Mouse (Mus musculus): Measurements from ENCODE around the gene Ktn1. TPM values are rescaled to one million over a fixed set of nuclear protein-coding genes. Genes with fewer than 3 reads are reported as not detected.
A peak's percentile ranks its signal among the peaks of the same experiment; 100 is the strongest.

Ktn1 gene
- 100 to 1,000 TPM; 205 to 218 TPM for total RNA-seq (2021)

DNA sequence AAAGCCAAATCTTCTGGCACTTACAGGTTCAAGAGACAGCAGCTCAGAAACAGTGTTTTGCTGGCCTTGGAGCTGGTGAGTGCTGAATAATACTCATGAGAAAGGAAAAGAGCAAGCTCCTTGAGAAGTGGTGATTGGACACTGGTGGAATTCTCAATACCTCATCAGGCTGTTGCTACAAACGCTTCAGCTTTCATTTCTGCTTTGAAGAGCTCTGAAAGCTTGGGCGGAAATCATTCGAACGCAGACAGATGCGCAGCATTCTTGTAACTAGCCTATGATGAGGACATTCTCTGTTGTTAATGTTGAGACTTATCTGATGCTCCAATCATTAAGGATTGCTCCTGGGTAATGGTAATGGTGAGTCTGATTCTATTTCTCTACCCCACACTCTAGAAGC lies at the start of gene Ktn1:
Gene Ktn1 (plus strand): TSS at position 231 of the 400 bp plus-strand sequence.
- DNase-seq = no peak
- intact Hi-C loops (cut with DNase I) = loop anchor here (5.0 kb wide), 1 partner anchor 81 kb away; no protein-coding TSS in a partner anchor

DNA sequence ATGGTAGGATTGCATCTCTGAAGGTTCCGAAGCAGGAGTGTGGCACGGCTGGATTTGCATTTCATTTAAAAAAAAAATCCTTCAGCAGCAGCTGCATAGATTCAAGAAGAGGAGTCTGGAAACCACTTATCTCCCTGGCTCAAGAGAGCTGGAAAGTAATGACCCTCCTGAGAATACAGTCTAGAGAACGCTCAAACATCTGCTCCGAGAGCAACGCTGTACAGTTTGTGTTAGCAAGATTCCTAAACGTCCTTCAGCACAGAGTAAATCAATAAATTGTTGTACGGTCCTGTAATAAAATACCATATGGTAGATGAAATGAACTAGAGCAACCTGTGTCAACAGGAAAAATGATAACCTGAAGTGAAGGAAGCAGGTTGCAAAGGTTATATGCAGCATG lies 35.0 kb upstream of the Ktn1 start:
- DNase-seq = no peak

DNA sequence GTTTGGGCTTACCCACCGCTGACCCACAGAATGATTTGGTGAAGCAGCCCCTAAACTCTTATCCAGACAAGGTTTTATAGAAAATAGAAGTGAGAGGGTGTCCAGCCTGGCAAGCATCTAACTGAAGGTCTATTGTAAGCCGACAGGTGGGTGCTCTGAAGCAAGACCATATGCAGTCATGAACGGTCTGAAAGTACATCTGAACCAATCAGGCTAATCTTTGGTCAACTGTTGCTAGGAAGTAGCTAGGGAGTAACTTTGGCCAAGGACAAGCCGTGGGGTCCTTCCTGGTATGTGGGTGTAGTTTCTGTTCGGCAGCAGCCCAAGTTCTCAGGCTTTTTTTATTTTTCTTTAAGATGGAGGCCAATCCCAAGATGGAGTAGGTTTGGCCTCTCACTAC lies 29.4 kb upstream of the Ktn1 start:
- DNase-seq = no peak
- intact Hi-C loops (cut with DNase I) = no loop called here

More for the DNA sequence above, 35.0 kb upstream of the Ktn1 start:
- intact Hi-C loops (cut with DNase I) = no loop called here

DNA sequence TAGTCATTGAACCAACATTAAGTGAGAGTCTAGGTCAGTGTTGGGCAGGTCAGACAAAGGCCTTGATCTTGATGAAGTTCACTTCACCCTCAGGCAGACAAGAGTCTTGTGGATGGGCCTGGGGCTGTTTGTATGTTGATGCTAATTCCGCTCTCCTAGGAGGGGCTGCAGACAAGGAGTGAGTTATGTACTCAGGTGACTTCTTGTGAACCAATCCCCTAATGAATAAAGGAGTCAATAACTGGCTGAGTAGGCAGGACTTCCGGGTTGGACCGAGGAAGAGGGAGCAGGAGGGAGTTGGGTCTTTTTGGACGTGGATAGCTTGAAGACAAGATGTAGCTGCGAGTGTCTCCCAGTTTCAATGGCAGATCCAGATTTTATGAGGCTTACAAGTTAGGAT lies 26.3 kb upstream of the Ktn1 start:
- DNase-seq = no peak
- intact Hi-C loops (cut with DNase I) = no loop called here

DNA sequence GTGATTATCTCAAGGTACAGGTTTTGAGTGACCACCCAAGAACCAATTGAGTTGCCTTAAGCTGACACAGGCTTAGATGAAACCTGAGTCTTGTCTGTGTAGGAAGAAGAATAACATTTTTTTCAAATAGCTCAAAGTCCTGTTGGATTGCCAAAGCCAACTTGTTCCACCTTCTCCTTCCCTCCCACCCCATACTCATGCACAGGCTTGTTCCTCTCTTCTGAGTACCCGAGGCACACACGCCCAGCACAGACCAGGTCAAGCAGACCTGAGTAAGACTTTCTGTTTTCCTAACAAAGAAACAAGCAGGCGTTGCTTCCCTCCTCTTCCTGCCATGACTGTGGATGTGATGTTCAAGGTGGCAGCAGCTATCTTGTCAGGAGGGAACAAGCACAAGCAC lies 23.4 kb upstream of the Ktn1 start:
- intact Hi-C loops (cut with DNase I) = no loop called here
- DNase-seq = no peak

DNA sequence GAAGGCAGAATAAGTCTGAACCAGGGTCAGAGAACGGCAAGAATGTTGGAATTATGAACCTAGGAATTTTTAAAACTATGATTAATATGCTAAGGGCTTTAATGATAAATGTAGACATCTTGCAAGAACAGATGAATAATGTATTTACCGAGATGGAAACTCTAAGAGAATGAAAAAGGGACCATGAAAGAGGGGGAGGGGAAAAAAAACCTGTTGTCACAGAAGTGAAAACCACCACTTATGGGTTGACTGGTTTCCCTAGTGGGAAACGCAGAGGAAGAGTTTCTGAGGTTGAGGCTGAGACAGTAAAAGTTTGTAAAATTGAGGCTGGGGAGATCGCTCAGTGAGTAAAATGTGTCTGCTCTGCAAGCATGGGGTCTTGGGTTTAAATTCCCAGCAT lies 22.1 kb upstream of the Ktn1 start:
- DNase-seq = no peak
- intact Hi-C loops (cut with DNase I) = no loop called here

DNA sequence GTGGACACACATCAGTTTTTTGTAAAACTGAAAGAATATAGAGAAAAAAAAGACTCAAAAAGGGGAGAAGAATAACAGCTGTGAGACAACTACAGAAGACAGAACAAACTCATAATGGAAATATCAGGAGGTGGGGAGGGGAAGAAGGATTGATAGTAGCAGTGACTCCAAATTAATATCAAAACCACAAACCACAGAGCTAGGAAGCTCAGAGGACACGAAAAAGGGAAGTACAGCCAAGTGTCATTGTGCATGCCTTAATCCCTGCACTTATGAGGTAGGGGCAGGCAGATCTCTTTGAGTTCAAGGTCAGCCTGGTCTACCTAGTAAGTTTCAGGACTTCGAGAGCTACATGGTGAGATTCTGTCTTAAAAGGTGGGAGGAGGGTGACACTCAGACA lies 21.4 kb upstream of the Ktn1 start:
- no peak for DNase-seq
- intact Hi-C loops (cut with DNase I) = no loop called here

DNA sequence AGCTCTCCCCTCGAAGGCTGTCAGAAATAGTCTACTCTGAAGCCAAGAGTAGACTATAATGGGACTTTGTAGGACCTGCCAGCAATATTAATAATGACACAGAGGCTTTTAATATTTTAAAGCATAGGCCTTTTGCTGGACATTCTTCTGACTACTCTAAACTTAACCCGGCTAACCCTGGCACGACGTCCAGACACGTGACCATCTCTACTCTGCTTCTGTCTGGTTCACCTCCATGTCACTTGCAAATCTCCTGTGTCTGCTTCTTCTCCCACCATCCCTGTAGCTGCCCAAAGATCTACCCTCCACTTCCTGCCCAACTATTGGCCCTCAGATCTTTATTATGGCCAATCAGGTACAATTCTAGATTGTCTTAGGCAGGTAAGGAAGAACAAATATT lies 20.9 kb upstream of the Ktn1 start:
- DNase-seq = no peak
- intact Hi-C loops (cut with DNase I) = no loop called here

DNA sequence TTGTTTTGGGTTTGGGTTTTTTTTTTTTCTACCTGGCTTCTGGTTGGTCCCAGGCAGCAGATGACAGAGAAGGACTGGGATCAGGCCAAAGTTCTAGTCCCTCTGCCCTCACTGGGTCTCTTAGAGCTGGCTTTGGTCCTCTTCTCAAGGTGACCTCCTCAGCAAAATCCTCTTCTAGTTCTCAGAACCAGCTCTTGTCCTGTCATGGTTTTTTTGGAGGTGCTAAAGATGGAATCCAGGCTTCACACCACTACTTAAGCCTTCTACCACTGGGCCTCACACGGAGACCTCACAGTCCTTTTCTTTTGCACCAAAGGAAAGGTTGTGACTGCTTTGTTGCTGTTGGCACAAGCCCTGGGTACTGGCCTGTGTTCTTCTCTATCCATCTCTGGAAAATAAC lies 15.8 kb upstream of the Ktn1 start:
- no peak for DNase-seq
- intact Hi-C loops (cut with DNase I) = no loop called here

DNA sequence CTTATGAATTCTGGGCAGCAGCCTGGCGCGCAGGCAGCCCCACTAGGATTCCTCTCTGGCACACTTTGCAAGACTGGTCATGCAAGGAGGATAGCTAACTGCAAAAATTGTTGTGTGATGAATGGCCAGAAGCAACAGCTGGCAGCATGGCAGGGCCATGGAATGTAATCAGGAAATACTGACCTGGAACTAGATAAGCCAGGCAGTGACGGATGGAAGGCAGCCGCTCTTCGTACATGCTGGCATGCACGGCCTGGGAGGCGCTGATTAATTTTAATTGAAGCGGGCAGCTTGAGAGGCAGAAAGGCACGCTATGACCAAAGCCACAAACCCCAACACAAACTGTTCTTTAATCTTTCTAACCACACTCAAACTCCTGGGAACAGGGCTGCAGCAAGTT lies 13.8 kb upstream of the Ktn1 start:
- peak; percentile 30 to 44 for DNase-seq
- intact Hi-C loops (cut with DNase I) = no loop called here

DNA sequence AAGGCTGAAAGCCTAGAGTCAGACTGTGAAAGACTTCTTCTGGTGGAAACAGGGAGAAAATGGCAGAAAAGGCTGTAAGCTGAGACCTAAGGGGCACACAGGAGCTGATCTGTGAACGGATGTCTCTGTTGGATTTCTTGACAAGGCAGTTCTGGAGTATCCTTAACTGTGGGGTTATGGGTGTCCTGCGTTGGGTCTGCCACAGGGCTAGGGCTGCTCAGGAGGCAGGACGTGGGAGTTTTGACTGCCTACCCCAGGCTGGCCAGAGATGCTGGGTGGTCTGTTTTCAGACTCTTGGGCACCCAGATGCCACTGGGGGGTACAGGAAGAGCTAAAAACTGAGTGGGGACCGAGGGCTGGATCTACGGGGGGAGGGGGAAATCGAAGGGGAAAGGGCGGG lies 13.4 kb upstream of the Ktn1 start:
- intact Hi-C loops (cut with DNase I) = no loop called here

DNA sequence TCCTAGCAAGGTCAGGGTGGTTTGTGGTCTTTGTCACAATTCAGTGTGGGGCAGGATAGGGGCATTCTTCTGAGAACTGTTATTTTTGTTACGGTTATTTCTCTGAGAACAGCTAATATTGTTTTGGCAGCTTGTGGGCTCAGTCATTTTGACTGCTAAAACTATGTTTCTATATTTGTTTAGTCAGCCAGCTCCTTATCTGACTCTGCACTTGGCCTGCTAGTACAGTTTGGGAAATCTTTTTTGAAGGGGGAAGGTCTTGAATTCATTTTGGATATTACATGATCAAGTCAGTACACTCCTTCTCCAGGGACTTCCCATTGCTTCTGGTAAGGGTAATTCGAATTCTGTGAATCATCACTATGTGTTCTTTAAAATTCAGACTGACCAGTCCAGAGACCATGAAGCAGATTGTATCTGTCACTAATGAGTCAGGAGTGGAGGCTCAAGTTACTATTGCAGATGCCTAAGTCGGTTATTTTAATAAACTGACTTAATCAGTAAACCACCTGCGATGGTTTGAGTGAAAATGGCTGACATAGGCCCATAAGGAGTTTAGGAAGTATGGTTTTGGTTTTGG lies 9.8 kb upstream of the Ktn1 start:
- no peak for DNase-seq
- intact Hi-C loops (cut with DNase I) = no loop called here

More for the DNA sequence above, 13.4 kb upstream of the Ktn1 start:
- DNase-seq = no peak

DNA sequence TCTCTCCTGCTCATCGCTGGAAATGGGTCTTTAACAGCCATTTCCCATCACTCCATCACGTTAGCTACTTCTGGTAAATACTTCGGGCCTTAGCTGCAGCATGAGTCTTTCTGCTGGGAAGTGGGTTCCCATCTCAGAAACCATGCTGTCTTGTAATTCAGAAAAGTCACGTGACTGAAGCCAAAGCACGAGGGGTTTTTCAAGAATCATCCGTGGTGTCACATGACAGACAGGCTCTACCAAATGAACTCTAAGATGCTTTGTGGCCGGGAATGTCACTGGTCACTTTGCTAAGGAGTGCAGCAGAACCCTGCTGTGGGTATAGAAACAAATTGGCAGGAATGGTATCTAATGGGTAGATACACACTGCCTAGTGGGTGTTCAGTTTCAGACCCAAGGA lies 2.6 kb upstream of the Ktn1 start:
- intact Hi-C loops (cut with DNase I) = loop anchor here (5.0 kb wide), 1 partner anchor 78 kb away; no protein-coding TSS in a partner anchor
- DNase-seq = no peak

DNA sequence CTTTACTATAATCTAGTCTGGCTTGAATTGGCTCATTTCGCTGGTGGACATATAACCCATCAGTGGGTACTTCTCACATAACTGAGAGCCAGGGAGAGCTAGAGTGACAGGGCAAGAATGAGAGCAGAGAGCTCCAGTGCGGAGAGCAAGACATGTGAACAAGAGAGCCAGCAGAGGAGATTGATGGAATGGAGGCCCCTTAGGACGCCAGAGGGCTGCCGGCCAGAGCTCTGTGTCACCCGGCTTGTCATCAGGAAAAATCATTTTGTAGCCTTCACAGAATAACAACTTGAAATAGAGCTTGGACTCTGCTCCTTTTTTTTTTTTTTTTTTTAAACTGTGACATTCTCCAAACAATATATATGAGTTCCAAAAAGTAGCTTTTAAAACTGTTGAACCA lies 2.0 kb upstream of the Ktn1 start:
- intact Hi-C loops (cut with DNase I) = loop anchor here (5.0 kb wide), 1 partner anchor 79 kb away; no protein-coding TSS in a partner anchor
- DNase-seq = no peak

DNA sequence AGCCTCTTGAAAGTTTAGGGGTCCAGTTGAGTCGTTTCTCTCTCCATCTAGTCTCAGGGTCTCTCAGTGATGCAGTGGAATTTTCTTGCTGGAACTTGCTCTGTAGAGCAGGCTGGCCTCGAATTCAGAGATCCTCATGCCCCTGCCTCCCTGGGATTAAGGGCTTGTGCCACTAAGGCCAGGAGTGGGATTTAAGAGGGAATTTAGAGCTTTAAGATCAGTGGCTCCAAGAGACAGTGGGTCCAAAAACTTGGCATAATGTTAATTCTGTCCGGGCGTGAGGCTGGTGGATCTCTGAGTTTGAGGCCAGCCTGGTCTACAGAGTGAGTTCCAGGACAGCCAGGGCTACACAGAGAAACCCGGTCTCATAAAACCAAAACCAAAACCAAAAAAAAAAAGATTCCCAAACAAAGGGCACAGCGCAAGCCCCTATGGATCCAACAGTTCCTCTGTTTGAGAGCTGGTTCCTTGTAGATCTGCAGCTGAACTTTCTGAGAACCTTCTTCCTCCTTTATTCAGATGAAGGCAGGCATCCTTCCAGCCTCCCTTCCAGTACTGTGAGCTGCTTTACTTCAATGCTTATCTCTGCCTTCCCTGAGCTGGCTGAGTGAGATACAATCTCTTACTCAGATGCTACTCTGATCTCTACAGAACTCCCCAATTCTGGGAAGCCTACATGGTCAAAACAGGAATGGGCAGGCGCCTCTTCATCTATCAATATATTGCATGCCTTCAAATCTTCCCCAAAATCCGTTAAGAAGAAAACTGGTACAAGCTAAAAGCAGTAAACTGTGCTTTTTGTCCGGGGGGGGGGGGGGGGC lies 1.3 kb upstream of the Ktn1 start:
- intact Hi-C loops (cut with DNase I) = loop anchor here (5.0 kb wide), 1 partner anchor 80 kb away; no protein-coding TSS in a partner anchor
- DNase-seq = no peak

DNA sequence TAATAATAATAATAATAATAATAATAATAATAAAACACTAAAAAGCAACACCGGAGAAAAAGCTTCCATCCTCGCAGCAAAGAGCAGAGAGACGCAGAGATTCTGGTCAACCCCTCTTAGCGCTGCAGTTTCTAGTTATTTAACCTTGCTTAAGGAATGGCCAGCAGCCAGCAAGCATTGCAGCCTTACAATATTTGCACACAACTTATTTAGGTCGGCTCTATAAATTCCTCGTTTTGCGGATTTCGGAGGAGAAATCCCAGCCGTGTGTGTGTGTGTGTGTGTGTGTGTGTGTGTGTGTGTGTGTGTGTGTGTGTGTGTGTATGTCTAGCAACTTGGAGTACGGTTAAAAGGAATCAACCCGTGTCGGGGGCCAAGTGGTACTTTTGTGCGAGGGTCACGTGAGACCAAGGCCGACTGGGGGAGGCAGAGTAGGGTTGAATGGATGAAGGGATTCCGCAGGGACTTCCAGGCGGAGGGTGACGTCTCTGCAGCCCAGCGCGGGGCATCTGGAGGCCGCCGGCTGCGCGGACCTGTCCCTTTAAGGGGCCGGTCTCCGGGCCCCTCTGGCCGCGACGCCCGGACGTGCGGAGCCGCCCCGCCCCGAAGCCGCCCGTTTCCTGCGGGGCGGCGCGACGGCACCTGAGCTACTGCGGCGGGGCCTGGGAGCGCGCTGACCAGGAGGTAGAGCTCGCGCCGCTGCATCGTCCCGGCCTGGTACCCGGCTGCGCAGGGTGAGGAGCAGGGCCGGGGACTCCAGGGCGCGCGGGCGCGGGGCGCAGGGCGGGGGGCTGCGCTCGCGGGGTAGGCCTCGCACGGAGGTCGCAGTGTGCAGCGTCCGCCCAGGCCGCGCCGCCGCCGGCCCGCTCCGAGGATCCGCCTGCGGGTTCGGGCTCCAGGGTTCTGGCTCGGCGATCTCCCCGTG lies 720 bp downstream of the Ktn1 start:
- intact Hi-C loops (cut with DNase I) = loop anchor here (5.0 kb wide), 1 partner anchor 82 kb away; no protein-coding TSS in a partner anchor
- DNase-seq = peak; percentile 80 to 85

DNA sequence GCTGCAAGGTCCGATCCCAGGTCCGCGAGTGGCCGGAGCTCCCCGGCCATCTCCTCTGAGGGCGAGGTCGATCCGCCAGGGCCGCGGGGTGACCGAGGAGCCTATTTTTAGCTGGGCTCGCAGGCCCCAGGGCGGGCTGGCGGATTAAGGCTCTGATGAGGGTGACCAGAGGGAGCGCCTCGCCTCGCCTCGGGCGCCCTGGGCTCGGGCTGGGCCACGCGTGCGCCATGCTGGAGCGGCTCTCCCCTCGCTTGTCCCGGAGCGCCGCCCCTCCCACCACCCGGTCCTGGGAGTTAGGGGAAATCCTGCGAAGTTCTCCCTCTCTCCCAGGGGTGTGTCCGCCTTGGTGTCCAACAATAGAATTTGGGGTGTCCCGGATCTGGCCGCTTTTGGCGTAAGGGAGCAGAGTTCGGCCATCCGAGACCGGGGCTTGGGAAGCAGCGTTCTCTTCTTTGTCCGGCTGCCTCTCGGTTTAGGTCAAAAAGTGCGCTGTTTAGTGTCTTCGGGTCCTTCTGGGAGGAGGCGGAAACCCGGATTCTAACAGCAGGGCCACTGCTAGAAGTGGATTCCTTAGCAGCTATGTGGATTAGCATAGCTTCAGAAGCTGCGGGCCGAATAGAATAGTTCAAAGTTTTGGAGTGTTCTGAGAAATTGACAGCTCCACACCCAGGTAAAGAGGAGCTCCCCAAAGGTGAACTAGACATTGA lies 1.5 kb downstream of the Ktn1 start:
- DNase-seq = peak in 1 of 2 experiments; percentile 63
- intact Hi-C loops (cut with DNase I) = loop anchor here (5.0 kb wide), 1 partner anchor 82 kb away; no protein-coding TSS in a partner anchor

DNA sequence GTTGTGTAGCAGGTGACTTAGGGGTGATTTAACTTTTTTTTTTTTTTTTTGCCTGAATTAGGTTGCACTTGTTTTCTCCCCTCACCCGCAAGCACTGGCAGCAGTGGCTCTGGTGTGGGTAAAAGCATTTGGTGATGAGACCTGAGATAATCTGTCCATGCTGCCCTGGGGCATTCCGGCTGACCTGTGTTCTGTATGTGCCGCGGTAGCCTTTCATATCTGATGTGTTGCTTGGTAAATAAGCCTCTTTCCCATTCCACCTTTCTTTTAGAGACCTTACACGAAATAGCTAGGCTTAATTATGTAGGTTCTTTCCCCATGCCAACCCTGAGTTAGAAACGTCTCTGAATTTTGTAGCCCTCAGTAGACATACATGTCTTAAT lies 2.1 kb downstream of the Ktn1 start:
- no peak for DNase-seq
- intact Hi-C loops (cut with DNase I) = no loop called here

DNA sequence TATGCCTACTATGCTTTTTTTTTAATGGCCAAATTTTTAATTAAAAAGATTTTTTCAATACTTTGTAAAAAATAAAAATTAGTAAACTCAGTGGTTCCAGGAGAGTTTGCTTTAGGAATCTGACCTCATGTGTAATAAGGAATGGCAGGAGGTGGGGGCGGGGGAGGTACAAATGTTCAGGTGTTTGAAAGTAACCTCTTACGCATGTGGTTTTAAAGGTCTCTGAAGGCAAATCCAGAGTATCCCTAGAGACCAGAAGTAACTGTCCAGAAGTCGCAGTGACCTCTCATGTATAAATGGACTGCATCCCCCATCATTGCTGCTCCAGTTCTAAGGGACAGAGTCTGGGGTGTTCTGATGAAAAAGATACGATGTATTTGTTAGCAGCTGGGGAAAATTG lies 3.0 kb downstream of the Ktn1 start:
- no peak for DNase-seq
- intact Hi-C loops (cut with DNase I) = no loop called here

DNA sequence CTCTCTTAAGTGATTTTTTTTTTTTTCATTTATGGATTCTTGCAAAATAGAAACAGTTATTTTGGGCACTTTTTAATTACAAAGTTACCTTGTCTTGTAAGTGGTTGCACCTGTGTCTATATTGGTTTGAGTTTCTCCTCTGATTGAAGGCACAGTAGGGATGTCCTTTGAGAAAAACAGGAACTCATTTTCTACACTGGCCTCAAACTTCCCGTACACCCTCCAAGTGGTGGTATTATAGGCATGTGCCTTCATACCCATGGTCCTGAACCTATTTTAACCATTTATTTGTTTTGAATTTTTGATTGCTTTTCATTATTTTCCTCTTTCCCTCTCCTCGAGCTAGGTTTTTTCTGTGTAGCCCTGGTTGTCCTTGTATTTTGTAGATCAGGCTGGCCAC lies 7.2 kb downstream of the Ktn1 start:
- intact Hi-C loops (cut with DNase I) = no loop called here
- no peak for DNase-seq
